Mouse (Mus musculus) G1E (cell line): ENCODE results near the gene Smyd2. TPM values are rescaled to one million over a fixed set of nuclear protein-coding genes. Genes with fewer than 3 reads are reported as not detected.

Experiments used
- ATAC-seq: 2 replicates; pipeline ENCODE4 v1.8.0; 2016; ENCODE audit warnings: mild to moderate bottlenecking; ENCODE audit not compliant: insufficient number of reproducible peaks, poor library complexity, low FRiP score, severe bottlenecking; ENCODE audit errors: extremely low read depth
- DNase-seq: peaks from one replicate; pipeline ENCODE4 v3.0.0; 2012; ENCODE audit warnings: low spot score
- H3K27me3 ChIP-seq: 2 replicates; pipeline ENCODE4 v1.6.1; 2012; ENCODE audit warnings: mild to moderate bottlenecking, low read length, inconsistent platforms; ENCODE audit not compliant: insufficient read depth
- H3K36me3 ChIP-seq: replicated peaks from 2 replicates; pipeline ENCODE3; 2012; ENCODE audit warnings: mild to moderate bottlenecking, inconsistent platforms
- H3K4me1 ChIP-seq: 2 replicates; pipeline ENCODE4 v1.6.1; 2012; ENCODE audit warnings: low read depth, low read length, inconsistent platforms, mixed read lengths; ENCODE audit not compliant: insufficient read depth
- H3K4me3 ChIP-seq: 2 replicates; pipeline ENCODE4 v1.5.1; 2012; ENCODE audit warnings: low read depth, mild to moderate bottlenecking, inconsistent platforms, low read length, moderate library complexity, mixed read lengths
- H3K9me3 ChIP-seq: replicated peaks from 2 replicates; pipeline ENCODE4 v1.6.1; 2012; ENCODE audit warnings: inconsistent platforms
- CTCF ChIP-seq: IDR thresholded peaks from 2 replicates; pipeline ENCODE4 v1.5.1; 2012; ENCODE audit warnings: low read depth, low read length, inconsistent platforms, mixed read lengths
- GATA1 ChIP-seq: IDR thresholded peaks from 2 replicates; pipeline ENCODE4 v1.6.1; 2012; ENCODE audit warnings: borderline replicate concordance, low read length, inconsistent platforms, mixed read lengths
- GATA2 ChIP-seq: IDR thresholded peaks from 2 replicates; pipeline ENCODE4 v1.6.1; 2012; ENCODE audit warnings: low read depth, low read length, inconsistent platforms, borderline replicate concordance
- POLR2AphosphoS5 ChIP-seq: IDR thresholded peaks from 2 replicates; pipeline ENCODE4 v1.6.1; 2012; ENCODE audit warnings: low read depth, low read length, inconsistent platforms; ENCODE audit not compliant: insufficient replicate concordance
- TAL1 ChIP-seq: conservative IDR thresholded peaks from 2 replicates; pipeline ENCODE4 v1.6.1; 2012; ENCODE audit warnings: low read depth, low read length, inconsistent platforms, mixed read lengths
- polyA plus RNA-seq: library from polyadenylated mRNA; stranded (reverse); fragments of >175 nt; gene quantifications from 2 replicates; pipeline ENCODE4 v1.2.3, GENCODE M21; 2012
- total RNA-seq, 2 experiments: library from RNA; stranded (forward) in 1 of 2; stranded (reverse) in 1 of 2; fragments of 200-1000 nt in 1 of 2; fragments of >200 nt in 1 of 2; fragmentation: Nextera tagmentation in 1 of 2; gene quantifications; 2 replicates each; pipeline ENCODE4 v1.2.3; 2014 to 2017

Smyd2 gene
- total and polyA plus RNA-seq, 3 experiments = not detected

DNA sequence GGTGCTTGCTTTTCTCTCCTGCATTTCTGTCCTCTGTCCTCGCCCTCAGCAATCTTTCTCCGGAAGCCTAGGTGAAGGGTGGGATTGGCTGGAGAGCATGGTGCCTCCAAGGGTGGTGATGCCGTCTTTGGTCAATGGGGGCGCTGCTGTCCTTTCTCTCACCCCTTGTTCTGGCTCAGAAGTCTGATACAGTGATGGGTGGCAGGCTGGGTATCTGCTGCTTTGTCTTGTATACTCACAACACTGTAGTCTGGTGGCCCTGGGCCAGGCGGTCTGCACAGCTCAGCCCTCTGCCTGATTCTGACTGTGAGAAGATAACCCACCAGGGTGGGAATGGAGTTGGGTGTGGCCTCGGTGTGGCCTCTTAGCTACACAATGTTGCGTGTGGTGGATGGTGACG is 51.6 kb downstream of the Smyd2 start:
- Histone ChIP-seq H3K4me3 (no peak overlapping the region), H3K36me3 (no peaks in the 10 kb centered on the region), H3K4me1 (no peaks in the 10 kb centered on the region), H3K9me3 (peaks cover 91% of the 10 kb centered on the region), H3K27me3 (no peaks in the 10 kb centered on the region)
- ATAC-seq (no peak), DNase-seq (no peak)
- TF ChIP-seq TAL1 = no peak
- TF ChIP-seq CTCF = no peak
- TF ChIP-seq POLR2AphosphoS5 = no peak
- no peak for TF ChIP-seq GATA2
- TF ChIP-seq GATA1 = no peak

DNA sequence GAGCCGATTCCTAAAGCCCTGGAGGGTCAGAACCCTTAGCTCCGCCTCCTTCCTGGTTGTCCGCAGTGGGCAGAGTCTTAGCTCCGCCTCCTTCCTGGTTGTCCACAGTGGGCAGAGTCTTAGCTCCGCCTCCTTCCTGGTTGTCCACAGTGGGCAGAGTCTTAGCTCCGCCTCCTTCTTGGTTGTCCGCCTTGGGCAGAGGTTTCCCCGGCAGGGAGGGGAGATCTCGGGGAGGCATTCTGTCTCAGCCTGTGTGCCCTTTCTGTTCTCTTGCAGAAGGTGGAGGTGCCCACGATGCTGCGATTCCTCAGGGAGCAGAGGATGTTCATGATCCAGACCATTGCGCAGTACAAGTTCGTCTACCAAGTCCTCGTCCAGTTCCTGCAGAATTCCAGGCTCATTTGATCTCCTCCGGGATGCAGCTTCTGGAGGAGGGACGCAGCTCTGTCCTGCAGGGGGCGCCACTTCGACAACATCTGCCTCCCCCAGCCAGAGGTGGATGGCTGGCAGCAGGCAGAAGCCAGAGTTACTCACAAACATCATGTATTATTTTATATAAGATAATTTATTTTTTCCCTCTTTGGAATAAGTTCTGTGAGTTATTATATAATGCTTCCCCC is 52.4 kb downstream of the Smyd2 start:
- ATAC-seq (no peak), DNase-seq (no peak)
- no peaks in the 10 kb centered on the region for H3K4me1 ChIP-seq
- no peaks in the 10 kb centered on the region for H3K27me3 ChIP-seq
- TF ChIP-seq CTCF (no peak), GATA1 (no peak), TAL1 (no peak), POLR2AphosphoS5 (no peak), GATA2 (no peak)
- H3K4me3 ChIP-seq = no peak overlapping the region
- H3K9me3 ChIP-seq = peaks cover 91% of the 10 kb centered on the region
- H3K36me3 ChIP-seq = no peaks in the 10 kb centered on the region

DNA sequence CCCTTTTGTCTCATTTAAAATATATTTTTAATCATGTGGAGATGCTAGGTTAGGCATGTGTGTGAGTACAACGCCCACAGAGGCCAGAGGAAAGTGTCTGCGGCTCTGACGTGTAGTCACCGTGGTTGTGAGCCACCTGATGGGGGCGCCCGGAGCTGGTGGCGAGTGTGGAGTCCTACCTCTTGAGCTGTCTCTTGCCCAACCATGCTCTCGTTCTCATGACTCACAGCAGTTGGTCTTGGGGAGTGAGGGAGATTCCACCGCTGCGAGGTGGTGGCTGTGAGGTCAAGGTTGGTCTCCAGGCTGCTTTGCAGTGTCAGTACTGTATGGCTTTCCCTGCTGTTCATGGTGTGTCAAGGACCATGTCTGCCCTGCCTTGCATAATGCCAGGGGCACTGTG is 54.1 kb downstream of the Smyd2 start:
- Histone ChIP-seq H3K4me3 (no peak overlapping the region; the same call in 1 of the 2 replicates), H3K36me3 (no peaks in the 10 kb centered on the region), H3K9me3 (peaks cover 89% of the 10 kb centered on the region), H3K4me1 (no peaks in the 10 kb centered on the region), H3K27me3 (no peaks in the 10 kb centered on the region)
- ATAC-seq (no peak), DNase-seq (no peak)
- no peak for TF ChIP-seq CTCF
- no peak for TF ChIP-seq GATA2

DNA sequence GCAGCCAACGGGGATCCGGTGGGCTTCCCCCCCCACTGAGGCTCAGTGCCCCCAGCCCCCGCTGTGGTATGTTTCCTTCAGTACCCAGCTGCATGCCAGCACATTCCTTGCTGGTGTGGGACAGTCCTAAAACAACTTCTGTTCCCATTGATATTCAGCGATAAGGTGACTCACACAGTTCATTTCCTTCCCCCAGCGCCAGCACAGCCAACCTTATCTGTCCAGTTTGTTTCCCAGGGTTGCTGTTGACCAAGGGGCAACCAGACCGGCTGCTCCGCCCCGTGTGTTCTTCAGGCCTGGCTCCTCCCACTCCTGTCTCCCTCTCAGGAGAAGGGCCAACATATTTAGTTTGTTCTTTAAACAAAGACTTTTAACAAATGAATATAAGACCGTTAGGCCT is 54.7 kb downstream of the Smyd2 start:
- ATAC-seq (no peak), DNase-seq (no peak)
- H3K4me3 ChIP-seq = no peak overlapping the region
- peaks cover 89% of the 10 kb centered on the region for H3K9me3 ChIP-seq
- no peaks in the 10 kb centered on the region for H3K4me1 ChIP-seq
- TF ChIP-seq TAL1 (no peak), GATA2 (no peak), POLR2AphosphoS5 (no peak), CTCF (no peak), GATA1 (no peak)
- H3K27me3 ChIP-seq = no peaks in the 10 kb centered on the region
- H3K36me3 ChIP-seq = no peaks in the 10 kb centered on the region

DNA sequence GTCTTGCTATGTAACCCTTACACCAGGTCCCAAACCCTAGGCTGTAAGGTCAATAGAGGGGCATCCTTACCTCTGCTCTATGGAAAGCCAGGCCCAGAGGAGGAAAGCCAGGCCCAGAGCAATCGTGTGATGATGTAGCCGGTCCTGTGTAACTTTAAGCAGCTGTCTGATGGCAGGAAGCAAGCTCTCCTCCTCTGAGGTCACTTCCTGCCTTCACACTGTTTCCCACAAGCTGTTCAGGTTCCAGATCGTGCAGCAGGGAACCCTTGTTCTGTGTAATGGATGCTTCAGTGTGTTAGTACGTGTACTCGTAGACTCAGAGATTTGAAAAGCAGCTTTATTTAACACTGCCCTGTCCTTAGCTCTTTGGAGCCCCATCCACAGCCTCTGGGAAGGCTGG is 55.1 kb downstream of the Smyd2 start:
- ATAC-seq (no peak), DNase-seq (no peak)
- Histone ChIP-seq H3K9me3 (peaks cover 90% of the 10 kb centered on the region), H3K27me3 (no peaks in the 10 kb centered on the region), H3K4me1 (no peaks in the 10 kb centered on the region), H3K4me3 (no peak overlapping the region), H3K36me3 (no peaks in the 10 kb centered on the region)
- TF ChIP-seq GATA2 (no peak), GATA1 (no peak), CTCF (no peak), TAL1 (no peak), POLR2AphosphoS5 (no peak)

- Histone ChIP-seq H3K27me3 (no peaks in the 10 kb centered on the region), H3K4me1 (no peaks in the 10 kb centered on the region), H3K9me3 (peaks cover 88% of the 10 kb centered on the region), H3K36me3 (no peaks in the 10 kb centered on the region), H3K4me3 (no peak overlapping the region)
- ATAC-seq (no peak), DNase-seq (no peak)
- TF ChIP-seq CTCF (no peak), GATA2 (no peak), POLR2AphosphoS5 (no peak), TAL1 (no peak), GATA1 (no peak)
Measured at GRCm38 (mm10) chr1:189866621-189867020, 55.5 kb downstream of the Smyd2 start.
